Mouse (Mus musculus): Measurements from ENCODE around the gene Ror1. TPM values are rescaled to one million over a fixed set of nuclear protein-coding genes. Genes with fewer than 3 reads are reported as not detected.

Ror1 gene
- polyA plus RNA-seq, 1 experiment, result 2.6 TPM

DNA sequence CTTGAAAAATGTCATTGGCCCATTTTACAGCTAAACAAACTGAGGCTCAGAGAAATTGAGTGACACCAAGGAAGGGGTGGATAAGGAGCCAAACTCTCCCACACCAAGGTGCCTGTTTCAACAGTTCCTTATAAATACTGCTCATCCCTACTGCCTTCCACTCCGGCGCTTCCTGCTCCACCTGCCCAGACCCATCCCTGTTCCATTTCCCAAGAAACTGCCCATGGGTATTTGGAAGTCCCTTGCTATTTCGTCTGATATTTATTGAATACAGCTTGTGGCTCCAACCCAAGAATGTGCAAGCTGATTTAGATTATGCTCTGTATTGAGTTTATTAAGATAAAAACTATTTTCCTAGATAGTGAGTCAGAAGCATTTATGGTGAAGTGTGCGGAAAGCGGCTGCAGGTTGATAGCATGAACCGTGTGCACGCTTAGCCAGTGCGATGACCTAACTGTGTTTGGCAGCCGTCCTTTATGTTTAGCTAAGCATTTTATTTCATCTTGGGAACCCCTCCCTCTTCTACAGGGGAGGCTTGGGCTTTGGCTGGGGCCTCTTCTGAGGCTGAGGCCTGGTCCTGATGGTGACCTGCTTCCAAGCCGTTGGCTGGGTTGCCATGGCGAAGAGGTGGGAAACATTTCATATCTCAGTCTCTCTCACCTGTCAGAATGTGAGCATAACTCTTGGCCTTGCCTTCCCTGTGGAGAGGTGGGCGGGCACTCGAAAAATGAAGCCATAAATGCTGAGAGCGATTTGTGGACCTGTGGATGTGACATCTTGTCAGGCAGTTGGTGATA lies 229.3 kb downstream of the Ror1 start:
- TF ChIP-seq CTCF (IDR thresholded peaks at IDR 0.05; ENCODE audit: insufficient read depth, low read length), result no peak
- TF ChIP-seq POLR2A (IDR thresholded peaks at IDR 0.05; ENCODE audit: borderline replicate concordance, extremely low read depth, low read depth, low read length), result no peak
- Histone ChIP-seq H3K4me3 (replicated peaks; ENCODE audit: extremely low read depth, low read depth, low read length) (no peak overlapping the region), H3K4me1 (ENCODE audit: control insufficient read depth, insufficient read depth, low read length) (peaks cover 5% of the 10 kb centered on the region)
- WGBS, result 72% methylated on average over 14 of the region's 14 CpGs
- DNase-seq, result no peak

DNA sequence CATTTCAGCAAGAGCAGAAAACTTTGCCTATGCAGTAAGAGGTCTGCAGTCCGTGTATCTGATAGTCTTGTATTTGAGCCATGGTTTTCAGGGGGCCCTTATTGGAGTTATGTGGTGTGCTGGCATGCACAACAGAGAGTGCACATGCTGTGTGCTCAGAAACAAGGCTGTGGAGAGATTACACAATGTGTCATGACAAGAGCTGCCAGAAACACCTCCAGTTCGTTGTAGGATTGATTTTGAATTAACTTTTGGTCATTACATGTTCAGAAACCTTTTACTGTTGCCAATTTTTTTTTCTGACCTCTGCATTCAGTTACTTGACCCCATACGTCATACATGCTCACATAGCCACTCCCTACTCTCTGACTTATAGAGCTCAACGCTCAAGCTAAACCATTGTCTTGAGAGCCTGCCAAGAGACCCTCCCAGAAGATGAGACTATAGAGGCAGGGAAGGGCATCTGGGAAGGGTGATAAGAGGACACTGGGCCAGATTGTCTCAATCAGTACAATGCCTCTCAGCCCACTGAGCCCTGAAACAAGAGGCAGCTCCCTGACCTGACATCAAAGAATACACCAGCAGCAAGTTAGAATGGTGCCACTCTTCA lies 232.9 kb downstream of the Ror1 start:
- H3K4me1 ChIP-seq (ENCODE audit: control insufficient read depth, insufficient read depth, low read length), result no peaks in the 10 kb centered on the region
- H3K4me3 ChIP-seq (replicated peaks; ENCODE audit: extremely low read depth, low read depth, low read length), result no peak overlapping the region
- 48% methylated on average over 4 of the region's 4 CpGs for WGBS
- no peak for DNase-seq
- no peak for TF ChIP-seq POLR2A (IDR thresholded peaks at IDR 0.05; ENCODE audit: borderline replicate concordance, extremely low read depth, low read depth, low read length)
- no peak for TF ChIP-seq CTCF (IDR thresholded peaks at IDR 0.05; ENCODE audit: insufficient read depth, low read length)

DNA sequence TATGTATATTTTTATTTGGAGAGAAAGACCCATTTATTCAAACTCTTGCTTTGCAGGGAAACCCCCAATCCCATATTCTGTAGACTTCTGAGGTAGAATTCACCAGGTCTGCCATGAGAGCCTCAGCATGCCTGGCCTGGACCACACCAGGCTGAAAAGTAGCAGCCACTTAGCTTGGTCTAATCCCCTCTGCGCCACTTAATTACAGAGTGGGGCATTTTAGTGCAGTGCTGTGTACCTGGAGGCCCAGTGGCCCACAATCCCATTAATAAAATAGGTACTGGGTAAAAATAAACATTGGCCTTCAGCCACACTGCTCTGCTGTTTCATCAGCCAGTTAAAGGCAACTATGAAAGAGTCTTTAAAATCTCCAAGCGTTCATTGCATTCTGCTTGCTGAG lies 239.6 kb downstream of the Ror1 start:
- H3K4me1 ChIP-seq (ENCODE audit: control insufficient read depth, insufficient read depth, low read length), result no peaks in the 10 kb centered on the region
- WGBS, result 81% methylated on average over 2 of the region's 2 CpGs
- no peak for DNase-seq
- no peak overlapping the region for H3K4me3 ChIP-seq (replicated peaks; ENCODE audit: extremely low read depth, low read depth, low read length)
- TF ChIP-seq CTCF (IDR thresholded peaks at IDR 0.05; ENCODE audit: insufficient read depth, low read length) (no peak), POLR2A (IDR thresholded peaks at IDR 0.05; ENCODE audit: borderline replicate concordance, extremely low read depth, low read depth, low read length) (no peak)

DNA sequence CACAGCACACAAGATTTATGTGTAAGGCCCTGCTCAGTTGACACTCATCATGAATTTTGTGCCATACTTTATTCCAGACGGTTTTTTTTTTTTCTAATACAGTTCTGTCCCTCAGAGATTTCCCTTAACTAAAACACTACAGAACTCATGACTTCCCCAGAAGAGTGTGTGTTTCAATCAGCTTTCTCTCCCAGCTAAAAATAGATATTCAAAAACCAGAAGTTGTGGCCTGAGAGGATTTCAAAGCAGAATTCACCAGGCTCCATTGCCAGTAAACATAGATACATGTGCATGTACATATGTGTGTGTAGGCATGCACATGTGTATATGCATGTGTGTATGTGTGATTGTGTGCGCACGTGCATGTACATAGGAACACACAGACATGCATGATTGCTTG lies 252.2 kb downstream of the Ror1 start:
- TF ChIP-seq CTCF (IDR thresholded peaks at IDR 0.05; ENCODE audit: insufficient read depth, low read length) (no peak), POLR2A (IDR thresholded peaks at IDR 0.05; ENCODE audit: borderline replicate concordance, extremely low read depth, low read depth, low read length) (no peak)
- no peaks in the 10 kb centered on the region for H3K4me1 ChIP-seq (ENCODE audit: control insufficient read depth, insufficient read depth, low read length)
- H3K4me3 ChIP-seq (replicated peaks; ENCODE audit: extremely low read depth, low read depth, low read length), result no peak overlapping the region
- no peak for DNase-seq
- 84% methylated on average over 3 of the region's 3 CpGs for WGBS

DNA sequence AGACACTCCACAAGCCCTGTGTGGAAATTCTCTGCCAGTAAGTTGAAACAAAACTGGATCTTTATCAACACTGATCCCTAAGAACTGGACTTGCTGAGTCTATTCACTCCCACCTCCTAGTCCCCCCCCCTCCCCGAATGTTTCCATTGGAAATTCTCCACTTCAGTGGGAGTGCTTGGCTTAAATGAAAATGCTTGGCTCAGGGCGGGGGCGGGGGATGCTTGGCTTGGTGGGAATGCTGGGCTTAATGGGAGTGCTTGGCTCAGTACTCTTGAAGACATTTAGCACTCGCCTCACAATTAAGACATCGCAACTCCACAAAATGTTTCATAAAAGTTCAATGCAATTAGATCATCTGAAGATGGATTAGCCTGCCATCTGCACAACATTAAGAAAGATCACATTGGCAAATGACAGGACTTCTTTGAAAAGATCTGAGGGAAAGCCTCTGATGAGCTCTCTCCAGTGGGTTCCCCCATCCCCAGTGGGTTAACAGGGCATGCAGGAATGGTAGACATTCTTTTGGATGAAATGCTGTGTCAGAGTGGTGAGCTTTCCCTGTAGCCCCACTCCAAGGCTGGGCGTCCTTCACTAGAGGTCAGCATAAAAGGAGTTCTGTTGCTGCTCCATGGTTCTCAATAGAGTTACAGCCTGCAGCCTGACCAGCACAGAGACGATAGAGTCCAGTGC lies 254.7 kb downstream of the Ror1 start:
- Histone ChIP-seq H3K4me1 (ENCODE audit: control insufficient read depth, insufficient read depth, low read length) (no peaks in the 10 kb centered on the region), H3K4me3 (replicated peaks; ENCODE audit: extremely low read depth, low read depth, low read length) (no peak overlapping the region)
- WGBS, result 75% methylated on average over 7 of the region's 7 CpGs
- DNase-seq, result no peak
- no peak for TF ChIP-seq POLR2A (IDR thresholded peaks at IDR 0.05; ENCODE audit: borderline replicate concordance, extremely low read depth, low read depth, low read length)
- no peak for TF ChIP-seq CTCF (IDR thresholded peaks at IDR 0.05; ENCODE audit: insufficient read depth, low read length)

DNA sequence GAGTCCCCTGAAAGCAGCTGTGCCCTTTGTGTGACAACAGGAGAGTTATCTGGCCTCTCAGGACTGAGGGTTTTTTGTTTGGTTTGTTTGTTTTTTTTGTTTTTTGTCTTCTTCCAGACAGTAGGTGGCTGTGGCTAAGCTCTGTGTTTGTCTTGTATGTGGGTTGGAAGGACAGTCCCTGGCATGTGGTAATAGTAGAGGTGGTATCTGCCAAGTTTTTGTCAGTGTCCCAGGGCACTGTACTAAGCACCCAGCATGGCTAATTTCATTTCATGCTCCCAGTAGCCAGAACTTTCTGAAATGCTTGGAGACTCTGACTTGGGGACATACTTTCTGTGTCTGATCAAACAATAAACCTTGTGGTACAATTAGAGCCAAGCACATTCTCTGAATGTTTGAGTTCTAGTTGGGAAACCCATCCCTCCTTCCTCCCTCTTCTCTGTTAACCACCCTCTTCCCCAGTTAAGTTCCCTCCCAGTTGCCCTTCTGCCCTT lies 256.3 kb downstream of the Ror1 start:
- Histone ChIP-seq H3K4me1 (ENCODE audit: control insufficient read depth, insufficient read depth, low read length) (no peaks in the 10 kb centered on the region), H3K4me3 (replicated peaks; ENCODE audit: extremely low read depth, low read depth, low read length) (no peak overlapping the region)
- TF ChIP-seq POLR2A (IDR thresholded peaks at IDR 0.05; ENCODE audit: borderline replicate concordance, extremely low read depth, low read depth, low read length) (no peak), CTCF (IDR thresholded peaks at IDR 0.05; ENCODE audit: insufficient read depth, low read length) (no peak)
- DNase-seq, result no peak

DNA sequence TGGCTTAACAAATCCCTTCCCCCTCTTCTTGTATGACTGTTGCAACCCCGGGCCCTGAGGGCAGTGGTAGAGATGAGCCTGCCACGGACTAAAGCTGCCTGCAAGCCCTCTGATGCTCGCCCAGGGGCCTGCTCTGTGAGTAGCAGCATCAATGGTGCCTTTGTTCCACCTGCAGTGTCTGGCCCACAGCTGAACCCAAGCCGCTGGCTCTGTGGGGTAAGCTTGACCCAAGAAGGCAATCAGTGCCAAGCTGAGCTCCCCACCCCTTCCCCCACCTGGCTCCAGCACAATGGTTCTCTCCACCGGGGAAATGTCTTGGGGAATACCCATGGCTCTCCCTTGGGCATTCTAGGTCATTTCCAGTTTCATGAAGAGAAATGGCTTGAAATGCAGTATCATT lies 260.0 kb downstream of the Ror1 start:
- Histone ChIP-seq H3K4me3 (replicated peaks; ENCODE audit: extremely low read depth, low read depth, low read length) (no peak overlapping the region), H3K4me1 (ENCODE audit: control insufficient read depth, insufficient read depth, low read length) (no peaks in the 10 kb centered on the region)
- no peak for TF ChIP-seq CTCF (IDR thresholded peaks at IDR 0.05; ENCODE audit: insufficient read depth, low read length)
- no peak for TF ChIP-seq POLR2A (IDR thresholded peaks at IDR 0.05; ENCODE audit: borderline replicate concordance, extremely low read depth, low read depth, low read length)
- no peak for DNase-seq
- 64% methylated on average over 5 of the region's 5 CpGs for WGBS

DNA sequence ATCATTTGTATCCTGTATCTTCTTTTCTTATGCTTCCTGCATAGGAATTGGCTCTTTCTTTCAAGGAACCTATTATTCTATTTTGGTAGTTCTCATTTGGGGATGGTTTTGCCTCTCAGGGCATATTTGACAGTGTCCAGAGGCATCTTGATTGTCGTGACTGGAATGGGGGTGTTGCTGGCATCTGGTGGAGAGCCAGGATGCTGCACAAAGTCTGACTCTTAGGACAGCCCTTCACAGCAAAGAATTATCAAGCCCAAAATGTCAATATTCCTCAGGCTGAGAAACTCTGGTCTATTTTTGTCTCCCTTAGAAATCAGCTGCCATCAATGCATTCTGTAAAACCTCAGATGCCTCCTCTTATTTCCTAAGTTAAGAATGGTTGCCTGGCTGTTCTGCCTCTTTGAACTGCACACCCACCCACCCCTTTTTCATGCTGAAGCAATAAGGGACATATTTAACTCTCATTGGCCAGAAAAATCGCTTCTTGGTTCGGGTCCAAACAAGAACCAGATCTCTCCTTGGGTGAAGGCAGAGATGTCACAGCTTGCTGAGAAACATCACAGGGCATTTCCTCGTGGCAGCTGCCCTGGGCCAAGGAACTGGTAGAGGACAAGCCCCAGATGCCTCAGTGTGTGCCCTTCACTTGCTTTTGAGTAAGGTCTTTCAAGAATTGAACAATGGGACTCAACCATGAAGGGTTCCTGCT lies 262.4 kb downstream of the Ror1 start:
- no peaks in the 10 kb centered on the region for H3K4me1 ChIP-seq (ENCODE audit: control insufficient read depth, insufficient read depth, low read length)
- no peak for DNase-seq
- no peak overlapping the region for H3K4me3 ChIP-seq (replicated peaks; ENCODE audit: extremely low read depth, low read depth, low read length)
- TF ChIP-seq CTCF (IDR thresholded peaks at IDR 0.05; ENCODE audit: insufficient read depth, low read length) (no peak), POLR2A (IDR thresholded peaks at IDR 0.05; ENCODE audit: borderline replicate concordance, extremely low read depth, low read depth, low read length) (no peak)
- WGBS, result 72% methylated on average over 4 of the region's 4 CpGs

DNA sequence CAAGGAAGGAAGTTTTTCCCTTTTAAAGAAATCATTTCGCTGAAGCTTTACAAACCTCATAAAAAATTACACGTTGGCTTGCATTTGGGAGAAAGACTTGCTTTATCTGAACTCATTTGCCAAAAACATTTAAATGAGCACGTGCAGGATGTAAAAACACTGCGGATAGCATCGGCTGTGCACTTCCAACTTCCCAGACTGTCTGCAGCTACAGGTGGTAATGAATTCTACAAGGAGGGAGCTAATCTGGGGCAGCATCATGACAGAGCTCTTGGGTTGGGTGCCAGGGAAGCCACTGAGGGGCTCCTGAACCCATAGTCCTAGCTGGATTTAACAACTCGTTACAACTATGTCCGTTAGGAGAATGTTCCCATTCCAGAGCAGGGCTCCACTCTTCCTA lies 268.1 kb downstream of the Ror1 start:
- WGBS, result 81% methylated on average over 7 of the region's 7 CpGs
- TF ChIP-seq CTCF (IDR thresholded peaks at IDR 0.05; ENCODE audit: insufficient read depth, low read length) (no peak), POLR2A (IDR thresholded peaks at IDR 0.05; ENCODE audit: borderline replicate concordance, extremely low read depth, low read depth, low read length) (no peak)
- Histone ChIP-seq H3K4me3 (replicated peaks; ENCODE audit: extremely low read depth, low read depth, low read length) (no peak overlapping the region), H3K4me1 (ENCODE audit: control insufficient read depth, insufficient read depth, low read length) (peaks cover 3% of the 10 kb centered on the region; the same call in 1 of the 2 replicates)
- DNase-seq, result no peak

Data from lung, adult 2 months (tissue).